Mouse (Mus musculus): ENCODE results near the gene Fbxo34. TPM values are rescaled to one million over a fixed set of nuclear protein-coding genes. Genes with fewer than 3 reads are reported as not detected.

The Fbxo34 gene
- polyA plus RNA-seq, 1 experiment from 2014 or later, result 22.8 TPM

- ATAC-seq (ENCODE audit: low FRiP score), result no peak
- Histone ChIP-seq H3K4me1 (peaks cover 17% of the 10 kb centered on the region), H3K36me3 (replicated peaks) (0 out of 2 replicates have a peak, but pooled peaks cover 3% of the 10 kb centered on the region), H3K9ac (no peak overlapping the region), H3K27ac (no peak overlapping the region), H3K9me3 (no peaks in the 10 kb centered on the region), H3K4me2 (no peak overlapping the region), H3K4me3 (replicated peaks) (no peak overlapping the region), H3K27me3 (no peaks in the 10 kb centered on the region)
- WGBS, result 93% methylated on average over 8 of the region's 8 CpGs
Measured at GRCm38 (mm10) chr14:47474571-47475254, 24.5 kb downstream of the Fbxo34 start.

- H3K27me3 ChIP-seq, result no peaks in the 10 kb centered on the region
Measured at GRCm38 (mm10) chr14:47476266-47476665, 26.0 kb downstream of the Fbxo34 start.

GRCm38 (mm10) chr14:47477711-47478110 is 27.5 kb downstream of the Fbxo34 start:
- H3K9me3 ChIP-seq, result no peaks in the 10 kb centered on the region
- H3K4me1 ChIP-seq, result peaks cover 17% of the 10 kb centered on the region
- no peak overlapping the region for H3K27ac ChIP-seq
- ATAC-seq (ENCODE audit: low FRiP score), result no peak
- WGBS, result 78% methylated on average over 2 of the region's 2 CpGs
- H3K9ac ChIP-seq, result no peak overlapping the region
- no peaks in the 10 kb centered on the region for H3K27me3 ChIP-seq
- no peak overlapping the region for H3K4me3 ChIP-seq (replicated peaks)
- 0 out of 2 replicates have a peak, but pooled peaks cover 3% of the 10 kb centered on the region for H3K36me3 ChIP-seq (replicated peaks)
- H3K4me2 ChIP-seq, result no peak overlapping the region

More at GRCm38 (mm10) chr14:47476266-47476665, 26.0 kb downstream of the Fbxo34 start:
- ATAC-seq (ENCODE audit: low FRiP score), result no peak
- Histone ChIP-seq H3K36me3 (replicated peaks) (0 out of 2 replicates have a peak, but pooled peaks cover 3% of the 10 kb centered on the region), H3K9ac (no peak overlapping the region), H3K9me3 (no peaks in the 10 kb centered on the region), H3K4me1 (peaks cover 17% of the 10 kb centered on the region), H3K4me3 (replicated peaks) (no peak overlapping the region), H3K27ac (no peak overlapping the region), H3K4me2 (no peak overlapping the region)
- WGBS, result 93% methylated on average over 4 of the region's 4 CpGs

- no peak overlapping the region for H3K4me3 ChIP-seq (replicated peaks)
- H3K27ac ChIP-seq, result no peak overlapping the region
- no peak overlapping the region for H3K4me2 ChIP-seq
- H3K4me1 ChIP-seq, result no peaks in the 10 kb centered on the region
- no peak overlapping the region for H3K9ac ChIP-seq
- no peaks in the 10 kb centered on the region for H3K27me3 ChIP-seq
- no peaks in the 10 kb centered on the region for H3K9me3 ChIP-seq
- WGBS, result 91% methylated on average over 6 of the region's 6 CpGs
- ATAC-seq (ENCODE audit: low FRiP score), result no peak
- H3K36me3 ChIP-seq (replicated peaks), result no peaks in the 10 kb centered on the region
Measured at GRCm38 (mm10) chr14:47482200-47482599, 32.0 kb downstream of the Fbxo34 start.

GRCm38 (mm10) chr14:47483099-47483498 is 32.9 kb downstream of the Fbxo34 start:
- no peak overlapping the region for H3K9ac ChIP-seq
- no peak overlapping the region for H3K27ac ChIP-seq
- no peak for ATAC-seq (ENCODE audit: low FRiP score)
- no peaks in the 10 kb centered on the region for H3K36me3 ChIP-seq (replicated peaks)
- H3K4me2 ChIP-seq, result no peak overlapping the region
- no peaks in the 10 kb centered on the region for H3K27me3 ChIP-seq
- H3K4me3 ChIP-seq (replicated peaks), result no peak overlapping the region
- no peaks in the 10 kb centered on the region for H3K9me3 ChIP-seq
- H3K4me1 ChIP-seq, result no peaks in the 10 kb centered on the region
- WGBS, result 85% methylated on average over 1 of the region's 1 CpGs

GRCm38 (mm10) chr14:47488732-47489131 is 38.5 kb downstream of the Fbxo34 start:
- no peaks in the 10 kb centered on the region for H3K27me3 ChIP-seq
- 0 out of 2 replicates have a peak overlapping the region, but pooled peaks have one; percentile 27 for H3K4me2 ChIP-seq
- no peak for ATAC-seq (ENCODE audit: low FRiP score)
- WGBS, result 26% methylated on average over 7 of the region's 7 CpGs
- H3K4me1 ChIP-seq, result peaks cover 14% of the 10 kb centered on the region
- H3K9me3 ChIP-seq, result no peaks in the 10 kb centered on the region
- no peaks in the 10 kb centered on the region for H3K36me3 ChIP-seq (replicated peaks)
- no peak overlapping the region for H3K9ac ChIP-seq
- H3K4me3 ChIP-seq (replicated peaks), result no peak overlapping the region
- H3K27ac ChIP-seq, result no peak overlapping the region

- peak overlapping the region; percentile 27 for H3K4me2 ChIP-seq
- H3K4me3 ChIP-seq (replicated peaks), result no peak overlapping the region
- peaks cover 14% of the 10 kb centered on the region for H3K4me1 ChIP-seq
- no peak overlapping the region for H3K9ac ChIP-seq
- H3K27me3 ChIP-seq, result no peaks in the 10 kb centered on the region
- H3K27ac ChIP-seq, result no peak overlapping the region
- H3K9me3 ChIP-seq, result no peaks in the 10 kb centered on the region
- ATAC-seq (ENCODE audit: low FRiP score), result no peak
- 14% methylated on average over 10 of the region's 10 CpGs for WGBS
- H3K36me3 ChIP-seq (replicated peaks), result no peaks in the 10 kb centered on the region
Measured at GRCm38 (mm10) chr14:47489310-47490097, 39.3 kb downstream of the Fbxo34 start.

GRCm38 (mm10) chr14:47490732-47491131 is 40.5 kb downstream of the Fbxo34 start:
- WGBS, result 97% methylated on average over 2 of the region's 2 CpGs
- Histone ChIP-seq H3K9me3 (no peaks in the 10 kb centered on the region), H3K27me3 (no peaks in the 10 kb centered on the region), H3K4me1 (peaks cover 14% of the 10 kb centered on the region), H3K4me2 (no peak overlapping the region), H3K36me3 (replicated peaks) (no peaks in the 10 kb centered on the region), H3K4me3 (replicated peaks) (no peak overlapping the region), H3K27ac (no peak overlapping the region), H3K9ac (no peak overlapping the region)
- ATAC-seq (ENCODE audit: low FRiP score), result no peak

GRCm38 (mm10) chr14:47493592-47494361 is 43.6 kb downstream of the Fbxo34 start:
- no peak overlapping the region for H3K4me3 ChIP-seq (replicated peaks)
- H3K27me3 ChIP-seq, result no peaks in the 10 kb centered on the region
- no peak overlapping the region for H3K27ac ChIP-seq
- no peaks in the 10 kb centered on the region for H3K36me3 ChIP-seq (replicated peaks)
- H3K4me2 ChIP-seq, result no peak overlapping the region
- 87% methylated on average over 2 of the region's 2 CpGs for WGBS
- no peak for ATAC-seq (ENCODE audit: low FRiP score)
- H3K4me1 ChIP-seq, result peaks cover 8% of the 10 kb centered on the region
- H3K9ac ChIP-seq, result no peak overlapping the region
- H3K9me3 ChIP-seq, result no peaks in the 10 kb centered on the region

- H3K27me3 ChIP-seq, result no peaks in the 10 kb centered on the region
- no peaks in the 10 kb centered on the region for H3K4me1 ChIP-seq
- H3K9ac ChIP-seq, result no peak overlapping the region
- no peak overlapping the region for H3K4me2 ChIP-seq
- no peaks in the 10 kb centered on the region for H3K36me3 ChIP-seq (replicated peaks)
- H3K27ac ChIP-seq, result no peak overlapping the region
- H3K4me3 ChIP-seq (replicated peaks), result no peak overlapping the region
- H3K9me3 ChIP-seq, result no peaks in the 10 kb centered on the region
- ATAC-seq (ENCODE audit: low FRiP score), result no peak
- 94% methylated on average over 3 of the region's 3 CpGs for WGBS
Measured at GRCm38 (mm10) chr14:47495951-47496350, 45.7 kb downstream of the Fbxo34 start.

- no peak overlapping the region for H3K4me3 ChIP-seq (replicated peaks)
- ATAC-seq (ENCODE audit: low FRiP score), result no peak
- no peak overlapping the region for H3K4me2 ChIP-seq
- 81% methylated on average over 3 of the region's 3 CpGs for WGBS
- no peaks in the 10 kb centered on the region for H3K4me1 ChIP-seq
- no peaks in the 10 kb centered on the region for H3K27me3 ChIP-seq
- no peak overlapping the region for H3K9ac ChIP-seq
- no peaks in the 10 kb centered on the region for H3K9me3 ChIP-seq
- H3K27ac ChIP-seq, result no peak overlapping the region
- H3K36me3 ChIP-seq (replicated peaks), result no peaks in the 10 kb centered on the region
Measured at GRCm38 (mm10) chr14:47497166-47497565, 46.9 kb downstream of the Fbxo34 start.

GRCm38 (mm10) chr14:47498632-47499031 is 48.4 kb downstream of the Fbxo34 start:
- no peak overlapping the region for H3K4me2 ChIP-seq
- H3K4me3 ChIP-seq (replicated peaks), result no peak overlapping the region
- no peaks in the 10 kb centered on the region for H3K27me3 ChIP-seq
- H3K36me3 ChIP-seq (replicated peaks), result no peaks in the 10 kb centered on the region
- no peaks in the 10 kb centered on the region for H3K4me1 ChIP-seq
- no peak for ATAC-seq (ENCODE audit: low FRiP score)
- no peaks in the 10 kb centered on the region for H3K9me3 ChIP-seq
- no peak overlapping the region for H3K9ac ChIP-seq
- WGBS, result 58% methylated on average over 5 of the region's 5 CpGs
- H3K27ac ChIP-seq, result no peak overlapping the region

All from forebrain, embryonic 12.5 days (tissue).